Mouse (Mus musculus): ENCODE measurements around the gene Cct4. TPM values are rescaled to one million over a fixed set of nuclear protein-coding genes. Genes with fewer than 3 reads are reported as not detected.

Gene Cct4
- polyA plus RNA-seq, 1 experiment from 2014 or later, result 206 TPM

GRCm38 (mm10) chr11:23008824-23009200 lies 18.5 kb downstream of the Cct4 start:
- H3K4me2 ChIP-seq, result peak overlapping the region; percentile 90
- H3K4me3 ChIP-seq (replicated peaks), result peak overlapping the region; percentile 68
- no peak for DNase-seq
- ATAC-seq (ENCODE audit: low read depth), result no peak
- WGBS (ENCODE audit: insufficient replicate concordance), result 23% methylated on average over 4 of the region's 4 CpGs
- no peak overlapping the region for H3K27ac ChIP-seq
- H3K4me1 ChIP-seq (replicated peaks), result peaks cover 15% of the 10 kb centered on the region
- H3K9ac ChIP-seq, result peak overlapping the region; percentile 83
- no peaks in the 10 kb centered on the region for H3K27me3 ChIP-seq
- no peaks in the 10 kb centered on the region for H3K9me3 ChIP-seq (replicated peaks)
- H3K36me3 ChIP-seq, result peaks cover 16% of the 10 kb centered on the region

GRCm38 (mm10) chr11:23013096-23013495 lies 22.8 kb downstream of the Cct4 start:
- no peak overlapping the region for H3K9ac ChIP-seq
- H3K9me3 ChIP-seq (replicated peaks), result no peaks in the 10 kb centered on the region
- ATAC-seq (ENCODE audit: low read depth) (no peak), DNase-seq (no peak)
- 50% methylated on average over 1 of the region's 1 CpGs for WGBS (ENCODE audit: insufficient replicate concordance)
- no peaks in the 10 kb centered on the region for H3K27me3 ChIP-seq
- no peak overlapping the region for H3K27ac ChIP-seq
- no peaks in the 10 kb centered on the region for H3K36me3 ChIP-seq
- peaks cover 6% of the 10 kb centered on the region; the same call in 1 of the 2 replicates for H3K4me1 ChIP-seq (replicated peaks)
- no peak overlapping the region for H3K4me2 ChIP-seq
- no peak overlapping the region for H3K4me3 ChIP-seq (replicated peaks)

DNA sequence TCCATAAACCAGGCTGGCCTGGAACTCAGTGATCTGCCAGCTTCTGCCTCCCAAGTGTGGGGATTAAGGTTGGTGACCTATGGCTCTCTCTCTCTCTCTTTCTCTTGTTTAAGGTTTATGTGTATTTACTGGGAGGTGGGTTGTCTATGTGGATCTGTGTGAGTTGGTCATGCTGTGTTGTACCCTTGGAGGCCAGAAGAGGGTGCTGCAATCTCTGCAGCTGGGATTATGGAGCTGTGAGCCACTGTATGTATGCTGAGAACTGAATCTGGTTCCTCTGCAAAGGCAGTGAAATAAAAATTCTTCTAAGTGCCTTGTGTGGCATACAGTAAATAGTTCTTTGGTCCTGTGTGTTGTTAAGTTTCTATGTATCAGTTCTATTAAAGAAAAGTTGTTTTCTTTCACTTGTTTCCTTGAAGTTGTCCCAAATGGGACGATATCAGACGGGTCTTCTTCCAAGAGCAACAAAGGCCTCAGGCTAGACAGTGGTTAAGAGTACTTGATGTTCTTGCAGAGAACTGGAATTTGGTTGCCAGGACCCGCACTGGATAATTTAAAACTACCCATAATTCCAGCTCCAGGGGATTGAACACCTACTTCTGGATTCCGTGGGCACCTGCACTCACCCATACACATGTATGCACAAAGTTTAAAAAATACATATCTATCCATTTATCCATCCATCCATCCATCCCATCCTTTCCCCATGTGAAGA lies 23.4 kb downstream of the Cct4 start:
- no peaks in the 10 kb centered on the region for H3K9me3 ChIP-seq (replicated peaks)
- no peaks in the 10 kb centered on the region for H3K27me3 ChIP-seq
- H3K27ac ChIP-seq, result no peak overlapping the region
- no peak overlapping the region for H3K4me3 ChIP-seq (replicated peaks)
- H3K4me2 ChIP-seq, result no peak overlapping the region
- H3K9ac ChIP-seq, result no peak overlapping the region
- peaks cover 6% of the 10 kb centered on the region; the same call in 1 of the 2 replicates for H3K4me1 ChIP-seq (replicated peaks)
- WGBS (ENCODE audit: insufficient replicate concordance), result 70% methylated on average over 4 of the region's 4 CpGs
- DNase-seq (peak; percentile 15), ATAC-seq (ENCODE audit: low read depth) (peak; percentile 50; the same call in 1 of the 2 replicates)
- no peaks in the 10 kb centered on the region for H3K36me3 ChIP-seq

GRCm38 (mm10) chr11:23014996-23015395 lies 24.7 kb downstream of the Cct4 start:
- H3K9me3 ChIP-seq (replicated peaks), result no peaks in the 10 kb centered on the region
- no peaks in the 10 kb centered on the region for H3K4me1 ChIP-seq (replicated peaks)
- H3K27ac ChIP-seq, result no peak overlapping the region
- H3K9ac ChIP-seq, result no peak overlapping the region
- H3K36me3 ChIP-seq, result no peaks in the 10 kb centered on the region
- WGBS (ENCODE audit: insufficient replicate concordance), result 60% methylated on average over 6 of the region's 6 CpGs
- DNase-seq (no peak), ATAC-seq (ENCODE audit: low read depth) (no peak)
- no peaks in the 10 kb centered on the region for H3K27me3 ChIP-seq
- H3K4me2 ChIP-seq, result no peak overlapping the region
- H3K4me3 ChIP-seq (replicated peaks), result no peak overlapping the region

DNA sequence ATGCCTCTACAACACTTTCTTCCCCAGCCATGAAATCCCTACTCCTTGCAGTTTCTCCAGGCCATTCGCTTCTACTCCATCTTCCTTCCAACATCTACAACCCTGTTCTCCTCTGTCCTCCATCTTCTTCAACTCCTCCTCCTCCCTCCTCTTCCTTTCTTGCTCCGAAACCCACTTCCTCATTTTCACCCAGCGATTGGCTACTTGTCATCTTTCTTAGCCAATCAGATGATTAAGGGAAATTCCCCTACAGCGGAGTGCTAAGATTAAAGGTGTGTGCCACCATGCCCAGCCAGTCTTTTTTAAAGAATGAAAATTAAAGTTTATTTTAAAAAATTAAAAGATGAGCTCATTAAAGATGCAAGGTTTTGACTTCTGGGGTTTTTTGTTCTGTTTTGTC lies 27.6 kb downstream of the Cct4 start:
- H3K9me3 ChIP-seq (replicated peaks), result no peaks in the 10 kb centered on the region

GRCm38 (mm10) chr11:23020116-23020770 lies 29.9 kb downstream of the Cct4 start:
- WGBS (ENCODE audit: insufficient replicate concordance), result 68% methylated on average over 24 of the region's 24 CpGs
- Histone ChIP-seq H3K4me2 (no peak overlapping the region), H3K36me3 (no peaks in the 10 kb centered on the region), H3K27me3 (no peaks in the 10 kb centered on the region), H3K4me1 (replicated peaks) (no peaks in the 10 kb centered on the region), H3K4me3 (replicated peaks) (no peak overlapping the region), H3K9ac (no peak overlapping the region), H3K27ac (no peak overlapping the region), H3K9me3 (replicated peaks) (no peaks in the 10 kb centered on the region)
- no peak for ATAC-seq (ENCODE audit: low read depth)
- no peak for DNase-seq

More for the DNA sequence above, 27.6 kb downstream of the Cct4 start:
- Histone ChIP-seq H3K27ac (no peak overlapping the region), H3K9ac (no peak overlapping the region), H3K4me1 (replicated peaks) (no peaks in the 10 kb centered on the region), H3K4me3 (replicated peaks) (no peak overlapping the region), H3K4me2 (no peak overlapping the region), H3K36me3 (no peaks in the 10 kb centered on the region), H3K27me3 (no peaks in the 10 kb centered on the region)
- 60% methylated on average over 4 of the region's 4 CpGs for WGBS (ENCODE audit: insufficient replicate concordance)
- ATAC-seq (ENCODE audit: low read depth) (no peak), DNase-seq (no peak)

GRCm38 (mm10) chr11:23020841-23021240 lies 30.5 kb downstream of the Cct4 start:
- no peak overlapping the region for H3K4me2 ChIP-seq
- no peaks in the 10 kb centered on the region for H3K4me1 ChIP-seq (replicated peaks)
- no peak overlapping the region for H3K27ac ChIP-seq
- no peaks in the 10 kb centered on the region for H3K36me3 ChIP-seq
- no peaks in the 10 kb centered on the region for H3K9me3 ChIP-seq (replicated peaks)
- ATAC-seq (ENCODE audit: low read depth), result no peak
- DNase-seq, result no peak
- WGBS (ENCODE audit: insufficient replicate concordance), result 84% methylated on average over 14 of the region's 14 CpGs
- no peak overlapping the region for H3K4me3 ChIP-seq (replicated peaks)
- no peak overlapping the region for H3K9ac ChIP-seq
- no peaks in the 10 kb centered on the region for H3K27me3 ChIP-seq

GRCm38 (mm10) chr11:23023155-23023554 lies 32.8 kb downstream of the Cct4 start:
- no peak overlapping the region for H3K9ac ChIP-seq
- no peaks in the 10 kb centered on the region for H3K9me3 ChIP-seq (replicated peaks)
- H3K36me3 ChIP-seq, result no peaks in the 10 kb centered on the region
- H3K4me2 ChIP-seq, result no peak overlapping the region
- no peak overlapping the region for H3K4me3 ChIP-seq (replicated peaks)
- H3K4me1 ChIP-seq (replicated peaks), result no peaks in the 10 kb centered on the region
- H3K27ac ChIP-seq, result no peak overlapping the region
- ATAC-seq (ENCODE audit: low read depth) (no peak), DNase-seq (no peak)
- WGBS (ENCODE audit: insufficient replicate concordance), result 66% methylated on average over 2 of the region's 2 CpGs
- no peaks in the 10 kb centered on the region for H3K27me3 ChIP-seq

DNA sequence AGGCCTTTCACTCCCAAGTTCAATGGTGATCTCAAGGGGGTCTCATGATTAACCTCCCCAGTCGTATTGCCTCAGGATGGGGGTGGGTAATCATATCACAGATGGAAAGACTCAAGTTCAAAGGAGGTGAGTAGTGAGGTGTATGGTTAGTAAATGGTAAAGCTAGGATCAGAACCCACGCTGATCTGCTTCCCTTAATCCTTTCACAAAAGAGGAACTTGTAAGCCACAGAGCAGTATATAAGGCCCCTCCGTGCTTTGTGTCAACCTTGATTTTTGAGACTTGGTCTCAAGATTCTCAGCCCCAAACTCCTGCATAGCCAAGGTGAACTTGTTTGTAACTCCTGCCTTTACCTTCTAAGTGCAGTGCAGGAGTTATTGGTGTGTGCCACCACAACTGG lies 33.9 kb downstream of the Cct4 start:
- Histone ChIP-seq H3K27ac (no peak overlapping the region), H3K27me3 (no peaks in the 10 kb centered on the region), H3K4me3 (replicated peaks) (no peak overlapping the region), H3K9me3 (replicated peaks) (no peaks in the 10 kb centered on the region), H3K4me1 (replicated peaks) (peaks cover 5% of the 10 kb centered on the region; the same call in 1 of the 2 replicates), H3K9ac (no peak overlapping the region), H3K36me3 (no peaks in the 10 kb centered on the region), H3K4me2 (no peak overlapping the region)
- DNase-seq, result no peak
- ATAC-seq (ENCODE audit: low read depth), result no peak
- WGBS (ENCODE audit: insufficient replicate concordance), result 35% methylated on average over 3 of the region's 3 CpGs

GRCm38 (mm10) chr11:23028957-23029356 lies 38.6 kb downstream of the Cct4 start:
- 32% methylated on average over 3 of the region's 3 CpGs for whole genome bisulfite sequencing (ENCODE audit: insufficient replicate concordance)
- no peaks in the 10 kb centered on the region for H3K27me3 ChIP-seq
- DNase-seq (no peak), ATAC-seq (ENCODE audit: low read depth) (0 out of 2 replicates have a peak, but pooled peaks have one; percentile 43)
- H3K4me2 ChIP-seq, result no peak overlapping the region
- H3K9me3 ChIP-seq (replicated peaks), result no peaks in the 10 kb centered on the region
- H3K36me3 ChIP-seq, result no peaks in the 10 kb centered on the region
- H3K9ac ChIP-seq, result no peak overlapping the region
- H3K4me3 ChIP-seq (replicated peaks), result no peak overlapping the region
- H3K4me1 ChIP-seq (replicated peaks), result peaks cover 5% of the 10 kb centered on the region; the same call in 1 of the 2 replicates
- H3K27ac ChIP-seq, result no peak overlapping the region

DNA sequence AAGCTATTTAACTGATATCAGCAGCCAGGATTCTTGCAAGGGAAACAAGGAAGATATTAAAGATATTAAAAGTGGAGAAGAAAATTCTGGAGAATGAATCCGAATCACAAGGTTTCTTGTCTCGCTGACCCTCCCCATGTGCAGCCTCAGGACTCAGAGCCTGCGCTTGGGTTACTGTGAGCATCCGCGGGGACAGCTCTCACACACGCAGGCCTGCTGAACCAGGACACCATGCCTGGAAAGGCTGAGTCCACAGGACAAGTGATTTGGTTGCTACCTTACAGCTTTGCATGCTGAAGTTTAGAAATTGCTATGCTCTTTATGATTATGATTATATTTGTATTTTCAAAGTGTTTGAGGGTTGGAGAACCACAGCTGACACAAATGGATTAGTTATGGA lies 39.1 kb downstream of the Cct4 start:
- H3K4me1 ChIP-seq (replicated peaks), result peaks cover 5% of the 10 kb centered on the region; the same call in 1 of the 2 replicates
- no peaks in the 10 kb centered on the region for H3K9me3 ChIP-seq (replicated peaks)
- WGBS (ENCODE audit: insufficient replicate concordance), result 67% methylated on average over 6 of the region's 6 CpGs
- no peaks in the 10 kb centered on the region for H3K27me3 ChIP-seq
- H3K4me2 ChIP-seq, result no peak overlapping the region
- no peak overlapping the region for H3K27ac ChIP-seq
- H3K36me3 ChIP-seq, result no peaks in the 10 kb centered on the region
- H3K9ac ChIP-seq, result no peak overlapping the region
- no peak for ATAC-seq (ENCODE audit: low read depth)
- H3K4me3 ChIP-seq (replicated peaks), result no peak overlapping the region
- DNase-seq, result no peak

DNA sequence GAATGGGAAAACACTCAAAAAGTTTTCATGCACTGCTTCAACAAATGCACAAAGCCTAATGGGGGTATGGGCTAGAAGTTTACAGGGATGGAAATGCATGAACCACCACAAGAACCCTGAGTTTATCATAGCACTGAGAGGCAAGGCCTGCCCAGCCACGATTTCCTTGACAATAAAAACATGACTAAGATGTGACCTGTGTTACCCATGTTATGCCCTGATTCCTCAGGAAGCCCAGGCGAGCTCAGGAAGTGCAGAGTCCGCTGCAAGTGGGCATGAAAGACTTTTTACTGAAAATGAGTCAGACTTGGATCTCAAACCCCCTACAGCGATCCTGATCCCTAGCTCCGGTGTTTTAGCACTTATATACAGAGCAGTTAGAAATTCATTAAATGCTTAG lies 56.9 kb downstream of the Cct4 start:
- ATAC-seq (ENCODE audit: low read depth) (no peak), DNase-seq (no peak)
- Histone ChIP-seq H3K4me3 (replicated peaks) (no peak overlapping the region), H3K36me3 (no peaks in the 10 kb centered on the region), H3K9me3 (replicated peaks) (no peaks in the 10 kb centered on the region), H3K27ac (no peak overlapping the region), H3K9ac (no peak overlapping the region), H3K4me1 (replicated peaks) (0 out of 2 replicates have a peak, but pooled peaks cover 3% of the 10 kb centered on the region), H3K27me3 (peaks cover 25% of the 10 kb centered on the region), H3K4me2 (no peak overlapping the region)
- WGBS (ENCODE audit: insufficient replicate concordance), result 27% methylated on average over 5 of the region's 5 CpGs
